Mouse (Mus musculus) inflammation-experienced regulatory T-cells, adult 6 months (primary cell): ENCODE data around the gene Ldlrad2. TPM values are rescaled to one million over a fixed set of nuclear protein-coding genes. Genes with fewer than 3 reads are reported as not detected.

Experiments used
- ATAC-seq: one replicate; pipeline ENCODE4 v1.8.0; 2017
- polyA plus RNA-seq, 3 experiments: library from polyadenylated mRNA; unstranded; fragments of 100-300 nt; shearing (Covaris generic); gene quantifications; one replicate each; pipeline ENCODE4 v1.2.1; 2017

Ldlrad2 gene
- polyA plus RNA-seq, 3 experiments from 2014 or later = not detected

DNA sequence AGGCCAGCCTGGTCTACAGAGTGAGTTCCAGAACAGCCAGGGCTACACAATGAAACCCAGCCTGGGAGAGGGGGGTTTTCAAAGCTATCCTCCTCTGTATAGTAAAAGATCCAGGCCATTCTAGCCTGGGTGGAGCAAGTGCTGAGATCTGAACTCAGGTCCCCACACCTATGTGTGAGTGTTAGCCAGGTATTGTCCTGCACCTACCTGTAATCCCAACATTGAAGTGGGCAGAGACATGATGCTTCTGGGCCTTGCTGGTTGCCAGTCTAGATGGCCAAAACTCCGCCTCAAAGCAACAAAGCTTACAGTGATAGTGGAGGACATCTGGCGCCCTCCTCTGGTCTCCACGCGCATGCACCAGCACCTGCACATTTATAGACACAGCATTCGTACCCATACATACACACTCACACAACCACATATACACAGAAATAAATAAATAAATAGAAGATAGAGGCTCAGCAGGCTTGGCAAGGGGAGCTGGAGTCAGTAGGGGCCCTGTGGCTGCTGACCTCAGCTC, 28.3 kb downstream of the Ldlrad2 start:
- no peak for ATAC-seq

DNA sequence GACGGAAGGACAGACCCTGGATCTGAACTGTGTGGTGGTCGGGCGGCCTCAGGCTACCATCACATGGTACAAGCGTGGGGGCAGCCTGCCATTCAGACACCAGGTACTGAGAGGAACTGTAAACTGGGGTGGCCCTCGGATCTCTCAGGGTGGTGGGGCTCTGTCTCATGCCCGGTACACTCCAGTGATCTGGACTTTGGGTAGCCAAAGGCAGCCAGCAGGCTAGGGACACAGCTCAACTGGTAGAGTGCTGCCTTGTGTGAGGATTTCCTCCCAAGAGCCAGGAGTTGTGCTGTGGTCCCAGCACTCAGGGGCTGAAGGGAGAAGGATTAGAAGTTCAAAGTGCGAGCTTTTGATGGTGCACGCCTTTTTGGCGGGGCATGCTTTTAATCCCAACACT, 28.8 kb downstream of the Ldlrad2 start:
- ATAC-seq = no peak

DNA sequence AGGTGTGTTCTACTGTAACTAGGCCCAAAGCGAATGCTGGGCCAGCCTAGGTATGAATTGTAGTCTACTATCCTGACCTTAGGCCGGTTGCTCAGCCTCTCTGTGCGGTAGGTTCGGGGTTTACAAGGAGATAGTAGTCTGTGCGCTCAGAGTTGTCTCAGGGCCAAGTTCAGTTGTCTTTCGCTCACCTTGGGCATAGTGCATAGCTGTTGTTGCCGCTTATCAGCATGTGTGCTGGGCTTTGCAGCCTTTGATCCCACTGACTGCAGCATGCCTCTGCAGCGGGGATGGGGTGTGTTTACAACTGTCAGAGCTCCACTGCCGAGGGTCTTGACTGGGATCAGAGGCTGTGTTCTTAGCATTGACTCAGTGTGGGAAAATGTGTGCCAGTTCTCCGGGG, 31.4 kb downstream of the Ldlrad2 start:
- ATAC-seq = no peak

DNA sequence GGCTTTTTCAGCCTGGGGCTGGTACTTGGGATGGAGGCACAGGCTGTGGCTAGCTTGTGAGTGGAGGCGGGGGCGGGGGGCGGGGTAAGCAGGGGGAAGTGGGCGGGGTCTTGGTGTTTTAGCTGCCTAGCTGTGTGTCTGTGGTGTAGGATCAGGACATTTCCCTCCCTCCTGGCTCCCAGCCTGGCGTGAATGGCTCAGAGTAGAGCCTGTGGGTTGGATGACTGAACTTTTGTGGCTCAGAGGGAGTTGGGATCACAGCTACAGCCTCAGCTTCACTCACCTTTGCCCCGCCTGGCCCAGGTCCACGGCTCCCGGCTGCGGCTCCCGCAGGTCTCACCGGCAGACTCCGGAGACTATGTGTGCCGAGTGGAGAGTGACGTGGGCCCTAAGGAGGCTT, 34.0 kb downstream of the Ldlrad2 start:
- ATAC-seq = no peak

DNA sequence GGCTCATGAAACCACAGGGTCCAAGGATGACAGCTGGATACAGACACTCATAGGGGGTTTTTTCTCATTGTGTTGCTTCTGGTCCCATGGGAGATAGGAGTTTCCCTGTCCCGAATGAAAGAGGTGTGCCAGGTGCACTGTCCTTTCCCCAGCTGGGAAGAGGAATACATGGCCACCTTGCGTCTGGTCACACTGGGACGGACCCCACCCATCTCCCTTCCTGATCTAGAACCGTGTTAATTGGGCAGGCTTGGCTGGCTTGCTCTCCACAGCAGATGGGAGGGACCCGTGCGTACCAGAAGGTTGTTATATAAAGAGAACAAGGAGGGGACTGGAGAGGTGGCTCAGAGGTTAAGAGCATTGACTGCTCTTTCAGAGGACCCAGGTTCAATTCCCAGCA, 46.5 kb downstream of the Ldlrad2 start:
- no peak for ATAC-seq

DNA sequence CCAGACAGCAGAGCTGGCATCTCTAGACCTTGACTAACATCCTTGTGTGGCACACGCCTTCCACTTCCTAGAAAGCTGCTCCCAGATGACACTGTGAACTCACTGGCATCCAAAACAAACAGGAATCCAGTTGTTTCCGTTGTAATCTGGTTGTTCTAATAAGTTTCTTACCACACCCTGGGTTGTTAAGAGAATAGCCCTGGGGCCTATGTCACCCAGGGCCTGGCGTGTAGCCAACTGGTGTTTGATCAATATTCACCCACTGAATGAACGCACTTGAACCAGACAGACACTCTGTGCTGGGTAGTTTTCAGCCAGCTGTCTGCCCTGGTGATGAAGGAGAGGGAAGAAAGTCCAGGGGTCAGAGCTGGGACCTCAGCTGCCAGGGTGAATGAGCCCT, 47.0 kb downstream of the Ldlrad2 start:
- ATAC-seq = no peak

DNA sequence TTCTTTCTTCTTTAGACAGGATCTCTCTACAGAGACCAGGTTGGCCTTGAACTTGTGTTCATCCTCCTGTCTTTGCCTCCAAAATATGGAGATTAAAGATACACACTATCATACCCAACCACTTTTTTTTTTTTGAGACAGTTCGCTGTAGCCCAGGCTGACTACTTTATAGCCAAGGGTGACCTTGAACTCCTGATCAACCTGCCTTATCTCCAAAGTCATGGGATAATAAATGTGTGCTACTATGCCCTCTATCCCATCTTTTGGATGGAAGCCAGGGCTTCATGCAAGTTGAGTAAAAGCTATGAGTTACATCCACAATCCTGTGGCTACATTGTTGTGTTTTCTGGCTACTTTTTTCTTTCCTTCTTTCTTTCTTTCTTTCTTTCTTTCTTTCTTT, 48.9 kb downstream of the Ldlrad2 start:
- no peak for ATAC-seq

Other genes with a start within 250 kb of the Ldlrad2 start
- 1,000 to 10,000 TPM in 1 of 3 experiments, 100 to 1,000 TPM in 2; 615 to 1,059 (median 624) TPM for gene Cdc42, start 216.8 kb downstream of the Ldlrad2 start, polyA plus RNA-seq
- not detected for gene Cela3a, start 164.8 kb downstream of the Ldlrad2 start, polyA plus RNA-seq
- not detected for gene Cela3b, start 144.0 kb downstream of the Ldlrad2 start, polyA plus RNA-seq
- gene 1700013G24Rik, start 121.3 kb downstream of the Ldlrad2 start, polyA plus RNA-seq = not detected
- not detected for gene Hspg2, start 105.8 kb downstream of the Ldlrad2 start, polyA plus RNA-seq
- 10 to 100 TPM; 50.7 to 65.5 (median 59.6) TPM for gene Usp48, start 19.2 kb upstream of the Ldlrad2 start, polyA plus RNA-seq
- 1 to 10 TPM in 2 of 3 experiments, under 1 TPM in 1; 0.45 to 2.3 (median 1.9) TPM for gene Rap1gap, start 90.2 kb upstream of the Ldlrad2 start, polyA plus RNA-seq
- 1 to 10 TPM in 2 of 3 experiments, under 1 TPM in 1; 0.43 to 1.4 (median 1.4) TPM for gene Alpl, start 221.8 kb upstream of the Ldlrad2 start, polyA plus RNA-seq